Mouse (Mus musculus): ENCODE data around the gene Prss57. TPM values are rescaled to one million over a fixed set of nuclear protein-coding genes. Genes with fewer than 3 reads are reported as not detected.

The Prss57 gene
- polyA plus RNA-seq, 1 experiment from 2014 or later: 0.62 TPM

DNA sequence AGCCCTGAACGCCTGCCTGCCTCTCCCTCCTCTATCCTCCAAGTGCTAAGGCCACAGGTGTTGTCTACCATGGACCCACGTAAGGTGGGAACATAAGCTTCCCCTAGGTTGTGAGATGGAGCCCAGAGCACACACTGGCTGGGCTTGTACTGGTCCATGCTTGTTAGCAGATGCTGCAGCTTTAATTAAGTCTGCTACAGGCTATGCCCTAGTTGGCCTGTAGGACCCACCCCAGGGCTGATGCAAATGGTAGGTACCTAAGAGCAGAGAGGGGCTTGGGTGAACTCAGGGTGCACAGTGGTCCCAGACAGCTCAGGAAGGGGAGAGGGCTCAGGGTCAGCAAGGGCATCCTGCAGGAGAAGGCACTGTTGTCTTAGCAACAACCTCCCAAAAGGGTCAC lies 1.2 kb downstream of the Prss57 start:
- H3K36me3 ChIP-seq (ENCODE audit: control insufficient read depth, insufficient read depth): no peaks in the 10 kb centered on the region
- H3K9ac ChIP-seq (replicated peaks; ENCODE audit: low read depth, low read length): no peak overlapping the region
- no peak overlapping the region for H3K4me3 ChIP-seq (replicated peaks; ENCODE audit: low read length)
- H3K9me3 ChIP-seq (ENCODE audit: control insufficient read depth, low read length): no peaks in the 10 kb centered on the region
- no peak for ATAC-seq
- peaks cover 5% of the 10 kb centered on the region for H3K4me1 ChIP-seq (replicated peaks; ENCODE audit: control insufficient read depth, insufficient read depth, low read length)
- H3K4me2 ChIP-seq (ENCODE audit: low read length): no peak overlapping the region
- H3K27me3 ChIP-seq (replicated peaks; ENCODE audit: control insufficient read depth, insufficient read depth, low read length): no peaks in the 10 kb centered on the region
- no peak overlapping the region for H3K27ac ChIP-seq (ENCODE audit: low read length)
- 51% methylated on average over 2 of the region's 2 CpGs for WGBS

DNA sequence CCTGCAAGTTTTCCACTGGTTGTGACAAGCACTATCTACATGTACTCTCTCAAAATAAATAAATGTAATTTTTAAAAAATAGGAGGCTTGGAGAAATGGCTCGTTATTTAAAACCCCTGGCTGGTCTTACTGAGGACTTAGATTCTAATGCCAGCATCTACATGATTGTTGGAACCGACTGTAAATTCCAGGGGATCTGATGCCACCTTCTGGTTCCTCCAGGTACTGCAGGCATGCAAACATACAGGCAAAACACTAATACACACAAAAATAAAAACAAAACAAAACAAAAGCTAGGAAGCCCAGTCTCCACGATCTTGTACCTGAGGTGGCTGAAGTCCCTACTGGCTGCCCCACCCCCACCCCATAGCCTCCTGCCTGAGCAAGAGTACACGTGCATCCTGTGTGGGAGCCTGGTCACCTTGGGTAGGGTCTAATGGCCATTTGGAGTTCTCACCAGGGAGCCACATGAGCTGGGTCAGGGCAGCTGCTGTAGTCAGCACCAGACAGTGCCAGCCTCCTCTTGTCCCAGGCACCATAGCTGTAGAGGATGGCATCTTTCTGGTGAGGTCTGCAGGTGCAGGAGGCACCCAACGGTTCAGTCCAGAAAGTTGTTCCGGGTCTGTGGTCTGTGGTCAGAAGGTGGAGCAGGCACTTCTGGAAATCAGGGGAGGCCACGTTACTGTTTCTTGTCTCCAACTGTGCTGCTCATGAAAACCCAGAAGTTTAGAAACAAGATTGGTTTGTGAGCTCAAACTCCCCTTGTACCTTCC lies 2.2 kb downstream of the Prss57 start:
- Histone ChIP-seq H3K4me3 (replicated peaks; ENCODE audit: low read length) (no peak overlapping the region), H3K36me3 (ENCODE audit: control insufficient read depth, insufficient read depth) (no peaks in the 10 kb centered on the region), H3K27me3 (replicated peaks; ENCODE audit: control insufficient read depth, insufficient read depth, low read length) (no peaks in the 10 kb centered on the region), H3K9ac (replicated peaks; ENCODE audit: low read depth, low read length) (no peak overlapping the region), H3K4me1 (replicated peaks; ENCODE audit: control insufficient read depth, insufficient read depth, low read length) (peaks cover 3% of the 10 kb centered on the region), H3K4me2 (ENCODE audit: low read length) (no peak overlapping the region), H3K27ac (ENCODE audit: low read length) (no peak overlapping the region), H3K9me3 (ENCODE audit: control insufficient read depth, low read length) (no peaks in the 10 kb centered on the region)
- no peak for ATAC-seq
- 32% methylated on average over 7 of the region's 7 CpGs for WGBS

DNA sequence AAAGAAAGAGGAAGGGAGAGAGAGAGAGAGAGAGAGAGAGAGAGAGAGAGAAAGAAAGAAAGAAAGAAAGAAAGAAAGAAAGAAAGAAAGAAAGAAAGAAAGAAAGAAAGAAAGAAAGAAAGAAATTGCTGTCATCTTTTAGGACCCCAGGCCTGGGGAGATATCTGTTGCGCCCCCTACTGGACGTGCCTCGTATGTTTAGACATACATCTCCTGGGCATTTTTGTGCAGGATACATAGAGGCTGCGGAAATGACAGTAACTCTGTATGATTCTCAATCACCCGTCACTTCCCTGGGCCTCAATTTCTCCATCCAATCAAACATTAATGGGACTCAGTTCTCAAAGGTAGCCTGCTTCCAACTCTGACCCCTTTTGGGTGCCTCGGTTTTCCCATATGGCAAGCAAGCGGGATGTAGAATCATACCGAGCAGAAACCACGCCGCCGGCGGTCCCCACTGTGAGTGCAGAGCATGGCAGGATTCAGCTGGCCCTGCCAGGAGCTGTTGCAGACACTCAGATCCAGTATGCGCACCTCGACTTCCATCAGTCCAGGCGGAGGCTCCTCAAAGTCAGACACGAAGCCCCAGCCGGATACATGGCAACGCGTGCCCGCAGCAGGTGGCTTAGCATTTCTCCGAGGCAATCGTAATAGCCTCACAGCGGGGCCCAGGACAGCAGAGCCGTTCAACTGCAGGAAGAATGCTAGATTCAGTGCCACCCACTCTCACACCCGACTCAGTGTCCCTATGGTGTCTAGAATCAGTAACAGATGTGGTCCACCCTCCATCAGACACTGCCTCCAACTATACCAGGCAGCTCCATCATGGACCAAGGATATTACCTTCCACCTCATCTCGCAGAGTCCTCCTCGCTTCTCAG lies 6.6 kb downstream of the Prss57 start:
- H3K27me3 ChIP-seq (replicated peaks; ENCODE audit: control insufficient read depth, insufficient read depth, low read length): peaks cover 10% of the 10 kb centered on the region
- WGBS: 35% methylated on average over 27 of the region's 27 CpGs
- H3K4me3 ChIP-seq (replicated peaks; ENCODE audit: low read length): no peak overlapping the region
- no peak for ATAC-seq
- H3K9me3 ChIP-seq (ENCODE audit: control insufficient read depth, low read length): no peaks in the 10 kb centered on the region
- peaks cover 12% of the 10 kb centered on the region for H3K4me1 ChIP-seq (replicated peaks; ENCODE audit: control insufficient read depth, insufficient read depth, low read length)
- H3K36me3 ChIP-seq (ENCODE audit: control insufficient read depth, insufficient read depth): no peaks in the 10 kb centered on the region
- H3K9ac ChIP-seq (replicated peaks; ENCODE audit: low read depth, low read length): no peak overlapping the region
- no peak overlapping the region for H3K4me2 ChIP-seq (ENCODE audit: low read length)
- H3K27ac ChIP-seq (ENCODE audit: low read length): no peak overlapping the region

DNA sequence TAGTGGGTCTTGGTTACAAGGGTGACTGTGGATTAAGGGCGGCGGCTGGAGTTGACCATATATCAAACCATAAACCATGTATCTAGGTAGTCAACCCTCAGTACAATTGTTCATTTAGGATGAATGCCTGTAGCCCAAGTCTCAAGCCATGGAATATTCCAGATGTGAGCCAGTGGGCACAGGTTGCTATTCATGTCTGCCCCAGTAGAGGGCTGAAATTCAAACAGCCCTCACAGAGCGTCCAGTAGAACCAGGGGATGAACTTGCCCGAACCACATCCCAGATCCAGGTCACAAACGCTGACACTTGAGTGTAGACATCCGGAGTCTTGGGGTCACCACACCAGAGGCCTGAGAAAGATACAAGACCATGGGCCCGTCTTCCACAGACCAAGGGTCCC lies 7.7 kb downstream of the Prss57 start:
- WGBS: 61% methylated on average over 7 of the region's 7 CpGs
- no peaks in the 10 kb centered on the region for H3K9me3 ChIP-seq (ENCODE audit: control insufficient read depth, low read length)
- no peak overlapping the region for H3K27ac ChIP-seq (ENCODE audit: low read length)
- H3K9ac ChIP-seq (replicated peaks; ENCODE audit: low read depth, low read length): no peak overlapping the region
- H3K4me3 ChIP-seq (replicated peaks; ENCODE audit: low read length): no peak overlapping the region
- no peak overlapping the region for H3K4me2 ChIP-seq (ENCODE audit: low read length)
- H3K27me3 ChIP-seq (replicated peaks; ENCODE audit: control insufficient read depth, insufficient read depth, low read length): peaks cover 10% of the 10 kb centered on the region
- ATAC-seq: no peak
- peaks cover 13% of the 10 kb centered on the region for H3K4me1 ChIP-seq (replicated peaks; ENCODE audit: control insufficient read depth, insufficient read depth, low read length)
- H3K36me3 ChIP-seq (ENCODE audit: control insufficient read depth, insufficient read depth): no peaks in the 10 kb centered on the region

DNA sequence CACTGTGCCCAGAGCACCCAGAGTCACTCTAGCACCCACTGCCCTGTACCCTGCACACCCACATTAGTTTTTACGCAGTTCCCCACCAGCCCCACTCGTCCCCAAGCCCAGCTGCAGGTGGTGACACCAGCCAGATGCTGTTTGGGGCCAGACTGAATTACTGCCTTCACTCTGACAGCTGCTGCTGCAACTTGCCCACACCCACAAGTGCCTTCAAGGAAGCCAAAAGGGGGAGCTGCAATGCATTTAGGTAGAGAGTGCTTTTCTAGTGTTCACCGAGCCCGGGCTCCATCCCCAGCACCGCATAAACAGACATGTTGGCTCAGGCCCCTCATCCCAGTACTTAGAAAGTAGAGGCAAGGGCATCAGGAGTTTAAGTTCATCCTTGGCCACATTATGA lies 8.8 kb downstream of the Prss57 start:
- Histone ChIP-seq H3K4me1 (replicated peaks; ENCODE audit: control insufficient read depth, insufficient read depth, low read length) (peaks cover 20% of the 10 kb centered on the region), H3K4me2 (ENCODE audit: low read length) (no peak overlapping the region), H3K9me3 (ENCODE audit: control insufficient read depth, low read length) (no peaks in the 10 kb centered on the region), H3K36me3 (ENCODE audit: control insufficient read depth, insufficient read depth) (no peaks in the 10 kb centered on the region), H3K4me3 (replicated peaks; ENCODE audit: low read length) (no peak overlapping the region), H3K27ac (ENCODE audit: low read length) (no peak overlapping the region), H3K27me3 (replicated peaks; ENCODE audit: control insufficient read depth, insufficient read depth, low read length) (peaks cover 15% of the 10 kb centered on the region), H3K9ac (replicated peaks; ENCODE audit: low read depth, low read length) (no peak overlapping the region)
- ATAC-seq: no peak
- WGBS: 51% methylated on average over 5 of the region's 5 CpGs

DNA sequence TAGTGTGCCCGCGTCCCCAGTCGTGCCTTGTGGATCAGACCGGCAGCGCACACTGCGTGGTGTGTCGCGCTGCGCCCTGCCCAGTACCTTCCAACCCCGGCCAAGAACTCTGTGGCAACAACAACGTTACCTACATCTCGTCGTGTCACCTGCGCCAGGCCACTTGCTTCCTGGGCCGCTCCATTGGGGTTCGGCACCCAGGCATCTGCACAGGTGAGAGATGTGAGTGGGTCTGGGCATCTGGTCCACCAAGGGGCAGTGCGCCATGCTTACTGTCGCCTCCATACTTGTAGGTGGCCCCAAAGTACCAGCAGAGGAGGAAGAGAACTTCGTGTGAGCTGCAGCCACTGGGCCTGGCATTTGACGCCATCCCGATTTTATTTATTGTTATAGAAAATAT lies 9.6 kb downstream of the Prss57 start:
- ATAC-seq: no peak
- Histone ChIP-seq H3K4me1 (replicated peaks; ENCODE audit: control insufficient read depth, insufficient read depth, low read length) (peaks cover 20% of the 10 kb centered on the region), H3K4me3 (replicated peaks; ENCODE audit: low read length) (peak overlapping the region; percentile 44), H3K36me3 (ENCODE audit: control insufficient read depth, insufficient read depth) (no peaks in the 10 kb centered on the region), H3K9me3 (ENCODE audit: control insufficient read depth, low read length) (no peaks in the 10 kb centered on the region), H3K27me3 (replicated peaks; ENCODE audit: control insufficient read depth, insufficient read depth, low read length) (peaks cover 17% of the 10 kb centered on the region), H3K4me2 (ENCODE audit: low read length) (peak overlapping the region; percentile 59), H3K27ac (ENCODE audit: low read length) (no peak overlapping the region), H3K9ac (replicated peaks; ENCODE audit: low read depth, low read length) (no peak overlapping the region)
- 27% methylated on average over 21 of the region's 21 CpGs for WGBS

DNA sequence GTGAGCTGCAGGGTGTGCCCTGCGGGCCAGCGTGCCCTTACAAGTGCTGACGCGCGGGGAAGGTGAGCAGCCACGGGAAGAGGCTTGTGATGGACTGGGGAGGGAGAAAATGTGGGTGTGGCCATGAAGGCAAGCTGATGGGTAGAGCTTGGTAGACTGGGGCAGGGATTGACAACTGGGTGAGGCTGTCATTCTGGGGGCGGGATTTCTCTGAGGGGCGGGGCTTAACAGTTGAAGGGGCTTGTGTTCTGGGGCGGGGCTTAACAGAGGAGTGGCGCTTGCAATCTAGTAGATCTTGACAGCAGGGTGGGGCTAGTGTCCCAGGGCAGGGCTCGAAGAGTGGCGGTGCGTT lies 10.1 kb downstream of the Prss57 start:
- H3K4me3 ChIP-seq (replicated peaks; ENCODE audit: low read length): peak overlapping the region; percentile 44
- peak overlapping the region; percentile 59 for H3K4me2 ChIP-seq (ENCODE audit: low read length)
- no peak; the same call in 1 of the 2 replicates for ATAC-seq
- WGBS: 2% methylated on average over 13 of the region's 13 CpGs
- no peak overlapping the region for H3K27ac ChIP-seq (ENCODE audit: low read length)
- H3K4me1 ChIP-seq (replicated peaks; ENCODE audit: control insufficient read depth, insufficient read depth, low read length): peaks cover 20% of the 10 kb centered on the region
- no peaks in the 10 kb centered on the region for H3K36me3 ChIP-seq (ENCODE audit: control insufficient read depth, insufficient read depth)
- no peaks in the 10 kb centered on the region for H3K9me3 ChIP-seq (ENCODE audit: control insufficient read depth, low read length)
- H3K9ac ChIP-seq (replicated peaks; ENCODE audit: low read depth, low read length): 0 out of 2 replicates have a peak overlapping the region, but pooled peaks have one; percentile 7
- H3K27me3 ChIP-seq (replicated peaks; ENCODE audit: control insufficient read depth, insufficient read depth, low read length): peaks cover 17% of the 10 kb centered on the region

DNA sequence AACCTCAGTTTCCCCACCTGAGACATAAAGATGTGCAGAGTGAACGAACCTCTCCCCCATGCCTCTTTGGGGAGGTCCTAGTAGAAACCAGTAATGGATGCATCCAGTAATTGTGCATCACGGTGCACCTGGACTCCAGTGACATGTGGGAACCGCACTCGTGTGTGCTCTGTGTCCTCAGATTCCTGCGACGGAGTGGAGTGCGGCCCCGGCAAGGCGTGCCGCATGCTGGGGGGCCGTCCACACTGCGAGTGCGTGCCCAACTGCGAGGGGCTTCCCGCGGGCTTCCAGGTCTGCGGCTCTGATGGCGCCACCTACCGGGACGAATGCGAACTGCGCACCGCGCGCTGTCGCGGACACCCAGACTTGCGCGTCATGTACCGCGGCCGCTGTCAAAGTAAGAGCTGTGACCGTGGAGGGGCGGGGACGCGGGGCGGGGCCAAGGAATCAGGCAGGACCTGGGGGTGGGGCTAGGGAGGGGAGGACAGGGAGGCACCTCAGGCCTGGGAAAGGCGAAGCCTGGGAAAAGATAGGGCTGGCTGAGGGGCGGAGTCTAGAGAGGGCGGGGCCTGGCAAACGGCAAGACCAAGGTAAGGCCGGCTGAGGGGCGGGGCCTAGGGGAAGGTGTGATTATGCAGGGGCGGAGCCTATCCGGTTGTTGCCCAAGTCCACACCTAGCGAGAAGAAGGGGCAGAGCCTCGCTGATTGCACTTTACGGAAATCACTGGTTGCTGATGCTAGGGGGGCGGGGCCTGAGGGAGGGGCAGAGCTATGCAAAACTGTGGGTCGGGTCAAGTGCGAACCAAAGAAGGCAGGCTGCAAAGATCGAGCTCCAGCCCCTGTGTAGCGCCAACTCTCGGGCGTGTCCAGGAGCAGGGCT lies 10.7 kb downstream of the Prss57 start:
- peak; percentile 91 for ATAC-seq
- H3K27ac ChIP-seq (ENCODE audit: low read length): no peak overlapping the region
- H3K9ac ChIP-seq (replicated peaks; ENCODE audit: low read depth, low read length): 0 out of 2 replicates have a peak overlapping the region, but pooled peaks have one; percentile 7
- peaks cover 20% of the 10 kb centered on the region for H3K4me1 ChIP-seq (replicated peaks; ENCODE audit: control insufficient read depth, insufficient read depth, low read length)
- H3K9me3 ChIP-seq (ENCODE audit: control insufficient read depth, low read length): peaks cover 2% of the 10 kb centered on the region; the same call in 1 of the 2 replicates
- WGBS: 1% methylated on average over 55 of the region's 55 CpGs
- peak overlapping the region; percentile 44 for H3K4me3 ChIP-seq (replicated peaks; ENCODE audit: low read length)
- H3K27me3 ChIP-seq (replicated peaks; ENCODE audit: control insufficient read depth, insufficient read depth, low read length): peaks cover 17% of the 10 kb centered on the region
- H3K36me3 ChIP-seq (ENCODE audit: control insufficient read depth, insufficient read depth): no peaks in the 10 kb centered on the region
- peak overlapping the region; percentile 59 for H3K4me2 ChIP-seq (ENCODE audit: low read length)

DNA sequence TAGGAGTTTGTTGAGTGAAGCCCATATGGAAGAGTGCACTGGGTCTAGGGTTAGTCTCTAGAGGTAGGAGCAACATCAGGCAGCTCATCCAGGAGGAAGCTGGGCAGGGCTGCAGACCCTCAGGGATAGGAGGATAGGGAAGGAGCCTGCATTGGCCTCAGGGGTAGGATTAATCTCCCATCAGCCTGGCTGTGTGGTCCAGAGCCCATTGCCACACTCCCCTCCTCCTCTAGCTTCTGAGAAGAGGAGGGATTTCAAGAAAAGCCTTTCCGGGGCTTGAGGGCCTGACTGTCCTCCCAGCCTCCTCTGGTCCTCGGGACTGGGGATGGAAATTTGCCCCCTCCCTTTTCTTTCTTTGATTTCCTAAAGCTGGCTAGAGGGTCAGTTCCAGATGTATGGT lies 11.6 kb downstream of the Prss57 start:
- H3K27ac ChIP-seq (ENCODE audit: low read length): no peak overlapping the region
- peaks cover 17% of the 10 kb centered on the region for H3K27me3 ChIP-seq (replicated peaks; ENCODE audit: control insufficient read depth, insufficient read depth, low read length)
- 11% methylated on average over 2 of the region's 2 CpGs for WGBS
- no peak overlapping the region for H3K4me3 ChIP-seq (replicated peaks; ENCODE audit: low read length)
- peaks cover 20% of the 10 kb centered on the region for H3K4me1 ChIP-seq (replicated peaks; ENCODE audit: control insufficient read depth, insufficient read depth, low read length)
- H3K9me3 ChIP-seq (ENCODE audit: control insufficient read depth, low read length): peaks cover 4% of the 10 kb centered on the region; the same call in 1 of the 2 replicates
- H3K36me3 ChIP-seq (ENCODE audit: control insufficient read depth, insufficient read depth): no peaks in the 10 kb centered on the region
- no peak overlapping the region for H3K9ac ChIP-seq (replicated peaks; ENCODE audit: low read depth, low read length)
- H3K4me2 ChIP-seq (ENCODE audit: low read length): no peak overlapping the region
- no peak for ATAC-seq
